Mouse (Mus musculus) hindbrain, embryonic 11.5 days (tissue): Measurements from ENCODE around the gene Aqp7. TPM values are rescaled to one million over a fixed set of nuclear protein-coding genes. Genes with fewer than 3 reads are reported as not detected.
A peak's percentile ranks its signal among the peaks of the same experiment; 100 is the strongest.

Experiments
- ATAC-seq: fragments of 200-750 bp; cut with Nextera tagmentation; 2 replicates; pipeline ENCODE4 v1.8.0; 2017; ENCODE audit warnings: mild to moderate bottlenecking, moderate TSS enrichment, moderate library complexity; ENCODE audit not compliant: low FRiP score
- DNase-seq: peaks from one replicate; pipeline ENCODE4 v3.0.0-alpha.2; 2015; ENCODE audit warnings: low spot score
- H3K27ac ChIP-seq: fragments of 300-500 bp; sonication (generic); 2 replicates; pipeline ENCODE4 v1.5.1; 2014; ENCODE audit warnings: mild to moderate bottlenecking, low read depth, low read length
- H3K27me3 ChIP-seq: fragments of 300-500 bp; sonication (generic); 2 replicates; pipeline ENCODE4 v1.6.1; 2014; ENCODE audit warnings: mild to moderate bottlenecking, low read length, moderate library complexity, mixed read lengths; ENCODE audit not compliant: control insufficient read depth, insufficient read depth
- H3K36me3 ChIP-seq: fragments of 300-500 bp; sonication (generic); 2 replicates; pipeline ENCODE4 v1.6.1; 2014; ENCODE audit warnings: mild to moderate bottlenecking, low read length, moderate library complexity, mixed read lengths; ENCODE audit not compliant: control insufficient read depth, insufficient read depth
- H3K4me1 ChIP-seq: fragments of 300-500 bp; sonication (generic); replicated peaks from 2 replicates; pipeline ENCODE4 v1.6.1; 2014; ENCODE audit warnings: low read length, mixed read lengths; ENCODE audit not compliant: control insufficient read depth, insufficient read depth
- H3K4me2 ChIP-seq: fragments of 300-500 bp; sonication (generic); replicated peaks from 2 replicates; pipeline ENCODE4 v1.6.1; 2014; ENCODE audit warnings: mild to moderate bottlenecking, low read depth, low read length
- H3K4me3 ChIP-seq: fragments of 300-500 bp; sonication (generic); 2 replicates; pipeline ENCODE4 v1.5.1; 2014; ENCODE audit warnings: low read depth, low read length
- H3K9ac ChIP-seq: fragments of 300-500 bp; sonication (generic); 2 replicates; pipeline ENCODE4 v1.6.1; 2014; ENCODE audit warnings: low read depth, low read length
- H3K9me3 ChIP-seq: fragments of 300-500 bp; sonication (generic); 2 replicates; pipeline ENCODE4 v1.6.1; 2016; ENCODE audit warnings: low read length; ENCODE audit not compliant: control insufficient read depth
- WGBS: fragments of 180-500 bp; shearing (Covaris S2); extraction: QIAGEN DNeasy Blood & Tissue Kit; methylation state at CpG from one replicate; pipeline ENCODE4 v1.1.7; 2014; 5-methylcytosine and 5-hydroxymethylcytosine counted together
- polyA plus RNA-seq: library from polyadenylated mRNA; unstranded; fragments of >200 nt; fragmentation: Nextera tagmentation; extraction: Ambion mirVana; gene quantifications from 2 replicates; pipeline ENCODE4 v1.2.1, GENCODE M21; 2014

Gene Aqp7
- polyA plus RNA-seq, 1 experiment from 2014 or later, result not detected

- Histone ChIP-seq H3K4me3 (no peak overlapping the region), H3K9me3 (no peaks in the 10 kb centered on the region), H3K9ac (no peak overlapping the region), H3K27ac (no peak overlapping the region), H3K36me3 (no peaks in the 10 kb centered on the region), H3K4me1 (0 out of 2 replicates have a peak, but pooled peaks cover 2% of the 10 kb centered on the region), H3K27me3 (no peaks in the 10 kb centered on the region), H3K4me2 (no peak overlapping the region)
- DNase-seq (no peak), ATAC-seq (no peak)
- 74% methylated on average over 7 of the region's 7 CpGs for WGBS
These were observed 3.8 kb upstream of the Aqp7 start for GRCm38 (mm10) chr4:41051781-41052180.

- no peaks in the 10 kb centered on the region for H3K27me3 ChIP-seq
- H3K4me3 ChIP-seq, result no peak overlapping the region; the same call in 1 of the 2 replicates
- no peaks in the 10 kb centered on the region for H3K36me3 ChIP-seq
- no peaks in the 10 kb centered on the region for H3K9me3 ChIP-seq
- WGBS, result 40% methylated on average over 16 of the region's 16 CpGs
- ATAC-seq (peak; percentile 67; the same call in 1 of the 2 replicates), DNase-seq (peak; percentile 95)
- 0 out of 2 replicates have a peak, but pooled peaks cover 2% of the 10 kb centered on the region for H3K4me1 ChIP-seq
- H3K27ac ChIP-seq, result no peak overlapping the region
- H3K9ac ChIP-seq, result 0 out of 2 replicates have a peak overlapping the region, but pooled peaks have one; percentile 44
- peak overlapping the region; percentile 35 for H3K4me2 ChIP-seq
These were observed 3.1 kb upstream of the Aqp7 start for GRCm38 (mm10) chr4:41050726-41051675.

- Histone ChIP-seq H3K9me3 (no peaks in the 10 kb centered on the region), H3K9ac (no peak overlapping the region), H3K4me3 (no peak overlapping the region), H3K4me2 (no peak overlapping the region), H3K4me1 (0 out of 2 replicates have a peak, but pooled peaks cover 2% of the 10 kb centered on the region), H3K27ac (no peak overlapping the region), H3K27me3 (no peaks in the 10 kb centered on the region), H3K36me3 (no peaks in the 10 kb centered on the region)
- 68% methylated on average over 2 of the region's 2 CpGs for WGBS
- DNase-seq (no peak), ATAC-seq (no peak)
These were observed 987 bp upstream of the Aqp7 start for GRCm38 (mm10) chr4:41048926-41049325.

GRCm38 (mm10) chr4:41046254-41046795, 1.6 kb downstream of the Aqp7 start:
- no peak for DNase-seq
- no peaks in the 10 kb centered on the region for H3K36me3 ChIP-seq
- no peak for ATAC-seq
- 85% methylated on average over 13 of the region's 13 CpGs for WGBS
- H3K9ac ChIP-seq, result no peak overlapping the region
- H3K27me3 ChIP-seq, result no peaks in the 10 kb centered on the region
- no peaks in the 10 kb centered on the region for H3K9me3 ChIP-seq
- H3K27ac ChIP-seq, result no peak overlapping the region
- H3K4me3 ChIP-seq, result no peak overlapping the region
- 0 out of 2 replicates have a peak, but pooled peaks cover 2% of the 10 kb centered on the region for H3K4me1 ChIP-seq
- no peak overlapping the region for H3K4me2 ChIP-seq

GRCm38 (mm10) chr4:41045288-41045687, 2.7 kb downstream of the Aqp7 start:
- Histone ChIP-seq H3K27ac (no peak overlapping the region), H3K27me3 (no peaks in the 10 kb centered on the region), H3K4me3 (no peak overlapping the region), H3K36me3 (no peaks in the 10 kb centered on the region), H3K9ac (no peak overlapping the region), H3K9me3 (no peaks in the 10 kb centered on the region), H3K4me2 (no peak overlapping the region), H3K4me1 (no peaks in the 10 kb centered on the region)
- no peak for ATAC-seq
- no peak for DNase-seq
- WGBS, result 80% methylated on average over 3 of the region's 3 CpGs

GRCm38 (mm10) chr4:41043961-41044360, 4.0 kb downstream of the Aqp7 start:
- no peak overlapping the region for H3K4me3 ChIP-seq
- H3K36me3 ChIP-seq, result no peaks in the 10 kb centered on the region
- DNase-seq, result no peak
- H3K4me2 ChIP-seq, result no peak overlapping the region
- ATAC-seq, result no peak
- H3K27me3 ChIP-seq, result no peaks in the 10 kb centered on the region
- no peak overlapping the region for H3K27ac ChIP-seq
- no peaks in the 10 kb centered on the region for H3K9me3 ChIP-seq
- no peak overlapping the region for H3K9ac ChIP-seq
- 82% methylated on average over 5 of the region's 5 CpGs for WGBS
- no peaks in the 10 kb centered on the region for H3K4me1 ChIP-seq

GRCm38 (mm10) chr4:41042880-41043279, 5.1 kb downstream of the Aqp7 start:
- ATAC-seq, result no peak
- H3K27me3 ChIP-seq, result no peaks in the 10 kb centered on the region
- H3K4me3 ChIP-seq, result no peak overlapping the region
- no peak for DNase-seq
- H3K9me3 ChIP-seq, result no peaks in the 10 kb centered on the region
- H3K9ac ChIP-seq, result no peak overlapping the region
- 87% methylated on average over 12 of the region's 12 CpGs for WGBS
- H3K27ac ChIP-seq, result no peak overlapping the region
- no peaks in the 10 kb centered on the region for H3K4me1 ChIP-seq
- no peak overlapping the region for H3K4me2 ChIP-seq
- no peaks in the 10 kb centered on the region for H3K36me3 ChIP-seq

GRCm38 (mm10) chr4:41040983-41041382, 7.0 kb downstream of the Aqp7 start:
- Histone ChIP-seq H3K9me3 (no peaks in the 10 kb centered on the region), H3K9ac (no peak overlapping the region), H3K27me3 (no peaks in the 10 kb centered on the region), H3K4me1 (no peaks in the 10 kb centered on the region), H3K4me3 (no peak overlapping the region), H3K4me2 (no peak overlapping the region), H3K27ac (no peak overlapping the region), H3K36me3 (no peaks in the 10 kb centered on the region)
- no peak for ATAC-seq
- no peak for DNase-seq
- WGBS, result 80% methylated on average over 7 of the region's 7 CpGs
